8 mouse cellular contexts compared by ENCODE assay signal in the genomic region with DNA sequence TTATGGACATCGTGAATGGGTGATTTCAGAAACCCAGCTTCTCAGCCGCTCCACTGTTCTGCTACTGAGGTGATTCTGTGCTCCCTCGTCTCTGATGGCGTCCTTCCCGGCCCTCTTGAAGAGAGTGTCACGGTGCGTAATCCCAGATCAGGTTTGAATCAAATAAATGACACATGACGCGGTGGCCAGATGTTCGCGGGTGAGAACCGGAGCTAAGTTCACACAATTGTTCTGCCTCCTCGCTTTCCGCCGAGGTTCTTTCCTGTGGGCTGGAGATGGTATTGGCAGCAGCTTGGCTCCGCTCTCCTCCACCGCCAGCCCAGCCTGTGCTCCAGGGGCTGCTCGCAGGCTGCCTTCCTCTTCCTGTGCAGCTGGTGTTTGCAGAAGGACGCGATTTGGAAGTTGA.
DNase-seq lines count a peak whose midpoint lies in the region; ATAC-seq lines count a peak whose summit lies in the region.

No protein-coding gene starts in this region.

- H3K4me3 ChIP-seq in hindbrain, embryonic 10.5 days, result 0 out of 2 replicates have a peak overlapping the region, but pooled peaks have one; percentile 3
- H3K4me3 ChIP-seq in stomach, embryonic 14.5 days (ENCODE audit: low read depth, low read length), result no peak overlapping the region

- no peak overlapping the region for H3K27ac ChIP-seq in hindbrain, embryonic 10.5 days
- H3K27ac ChIP-seq in stomach, embryonic 14.5 days (ENCODE audit: low read length), result peak overlapping the region; percentile 18; the same call in 1 of the 2 replicates

- no peak overlapping the region for H3K9ac ChIP-seq in stomach, embryonic 14.5 days (replicated peaks; ENCODE audit: low read depth, low read length)

- H3K4me1 ChIP-seq in hindbrain, embryonic 10.5 days (replicated peaks), result peaks cover 11% of the 10 kb centered on the region
- peaks cover 10% of the 10 kb centered on the region; the same call in 1 of the 2 replicates for H3K4me1 ChIP-seq in stomach, embryonic 14.5 days (ENCODE audit: control insufficient read depth, insufficient read depth, low read length)

- H3K9me3 ChIP-seq in hindbrain, embryonic 10.5 days, result no peaks in the 10 kb centered on the region
- no peaks in the 10 kb centered on the region for H3K9me3 ChIP-seq in stomach, embryonic 14.5 days (ENCODE audit: control insufficient read depth, low read depth, low read length)

- ATAC-seq in stomach, embryonic 14.5 days (ENCODE audit: insufficient number of reproducible peaks, insufficient read depth, low FRiP score, low read depth), result peak; percentile 57; the same call in 1 of the 2 replicates

- no peaks in the 10 kb centered on the region for H3K36me3 ChIP-seq in hindbrain, embryonic 10.5 days
- no peaks in the 10 kb centered on the region for H3K36me3 ChIP-seq in stomach, embryonic 14.5 days (ENCODE audit: control insufficient read depth, insufficient read depth, low read length)

- peak overlapping the region; percentile 37 for H3K4me2 ChIP-seq in stomach, embryonic 14.5 days (replicated peaks; ENCODE audit: low read depth, low read length)

- H3K27me3 ChIP-seq in hindbrain, embryonic 10.5 days (ENCODE audit: insufficient read depth, poor library complexity, severe bottlenecking), result no peaks in the 10 kb centered on the region
- H3K27me3 ChIP-seq in stomach, embryonic 14.5 days (ENCODE audit: control insufficient read depth, insufficient read depth, low read length), result no peaks in the 10 kb centered on the region

- WGBS in hindbrain, embryonic 10.5 days, result 63% methylated on average over 20 of the region's 20 CpGs
- 39% methylated on average over 20 of the region's 20 CpGs for WGBS in stomach, embryonic 14.5 days

- peak; percentile 7 to 10 for DNase-seq in B cell, adult 2 months
- DNase-seq in R1 (ENCODE audit: low read depth, low spot score), result peak; percentile 35
- peak; percentile 46 for DNase-seq in forelimb bud, embryonic 11.5 days (ENCODE audit: low read depth, low spot score)
- peak; percentile 22 for DNase-seq in hindbrain, embryonic 10.5 days (ENCODE audit: low spot score)
- peak; percentile 17 for DNase-seq in layer of hippocampus, adult 9-11 months
- peak; percentile 65 for DNase-seq in lung, postnatal 14 days
- DNase-seq in cerebellum, adult 11-12 months, result no peak
